Mouse (Mus musculus) midbrain, embryonic 10.5 days (tissue): ENCODE data around the gene Kcnk5. TPM values are rescaled to one million over a fixed set of nuclear protein-coding genes. Genes with fewer than 3 reads are reported as not detected.
A peak's percentile ranks its signal among the peaks of the same experiment; 100 is the strongest.

Source experiments
- DNase-seq: peaks from one replicate; pipeline ENCODE4 v3.0.0-alpha.2; 2017; ENCODE audit warnings: low spot score
- H3K27ac ChIP-seq: fragments of 300-500 bp; sonication (generic); replicated peaks from 2 replicates; pipeline ENCODE4 v1.5.1; 2016; ENCODE audit warnings: mild to moderate bottlenecking
- H3K27me3 ChIP-seq: fragments of 300-500 bp; sonication (generic); 2 replicates; pipeline ENCODE4 v1.6.1; 2016; ENCODE audit warnings: low read depth, mild to moderate bottlenecking; ENCODE audit not compliant: poor library complexity, severe bottlenecking
- H3K36me3 ChIP-seq: fragments of 300-500 bp; sonication (generic); 2 replicates; pipeline ENCODE4 v1.6.1; 2016; ENCODE audit warnings: mild to moderate bottlenecking, moderate library complexity
- H3K4me1 ChIP-seq: fragments of 300-500 bp; sonication (generic); 2 replicates; pipeline ENCODE4 v1.6.1; 2016
- H3K4me3 ChIP-seq: fragments of 300-500 bp; sonication (generic); 2 replicates; pipeline ENCODE4 v1.5.1; 2016; ENCODE audit warnings: mild to moderate bottlenecking, moderate library complexity
- H3K9me3 ChIP-seq: fragments of 300-500 bp; sonication (generic); replicated peaks from 2 replicates; pipeline ENCODE4 v1.6.1; 2016; ENCODE audit warnings: mild to moderate bottlenecking
- WGBS: fragments of 180-500 bp; shearing (Covaris S2); methylation state at CpG from one replicate; pipeline ENCODE4 v1.1.7; 2016; 5-methylcytosine and 5-hydroxymethylcytosine counted together
- polyA plus RNA-seq: library from polyadenylated mRNA; unstranded; fragments of >200 nt; fragmentation: Nextera tagmentation; extraction: Ambion mirVana; gene quantifications from 2 replicates; pipeline ENCODE4 v1.2.1, GENCODE M21; 2016

Gene Kcnk5
- polyA plus RNA-seq, 1 experiment from 2014 or later = 10.2 TPM

DNA sequence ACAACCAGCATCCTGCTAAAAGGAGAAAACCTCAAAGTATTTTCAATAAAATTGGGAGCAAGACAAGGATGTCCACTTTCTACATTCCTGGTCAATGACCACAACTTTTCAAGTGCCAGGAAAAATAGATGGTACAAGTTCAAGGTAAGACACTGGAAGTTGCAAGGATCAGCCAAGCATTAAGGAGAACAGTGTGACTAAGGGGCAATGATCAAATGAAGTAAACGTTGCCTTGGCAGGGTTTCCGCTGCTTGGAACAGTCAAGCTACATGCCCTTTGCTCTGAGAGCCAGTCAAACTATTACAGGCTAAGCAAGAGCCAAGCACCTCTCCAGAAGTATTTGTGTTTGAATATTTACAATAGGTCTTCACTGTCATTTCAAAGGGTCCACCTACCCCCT is 8.1 kb upstream of the Kcnk5 start:
- Histone ChIP-seq H3K27me3 (no peaks in the 10 kb centered on the region), H3K27ac (no peak overlapping the region), H3K36me3 (no peaks in the 10 kb centered on the region), H3K9me3 (no peaks in the 10 kb centered on the region), H3K4me3 (no peak overlapping the region), H3K4me1 (no peaks in the 10 kb centered on the region)
- WGBS = 86% methylated on average over 2 of the region's 2 CpGs
- no peak for DNase-seq

DNA sequence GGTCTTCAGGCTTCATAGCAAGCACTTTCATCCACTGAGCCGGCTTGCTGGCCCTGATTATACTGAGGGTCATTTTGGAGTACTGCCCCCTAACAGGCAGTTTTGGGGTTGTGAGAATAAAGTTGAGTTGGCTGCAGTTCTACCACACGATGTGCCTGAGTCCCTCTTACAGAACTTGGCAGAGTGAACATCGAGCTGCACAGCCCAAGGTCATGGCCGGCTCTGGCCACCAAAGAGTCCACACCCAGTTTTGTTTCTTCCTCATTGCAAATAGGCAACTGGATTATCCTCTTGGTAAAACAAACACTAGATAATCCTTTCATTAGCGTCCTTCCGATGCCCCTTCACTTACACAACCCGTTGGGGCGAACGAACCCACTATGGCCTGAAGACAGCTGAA is 3.8 kb upstream of the Kcnk5 start:
- no peak overlapping the region for H3K27ac ChIP-seq
- H3K4me3 ChIP-seq = no peak overlapping the region
- H3K36me3 ChIP-seq = no peaks in the 10 kb centered on the region
- 71% methylated on average over 9 of the region's 9 CpGs for WGBS
- peaks cover 10% of the 10 kb centered on the region for H3K27me3 ChIP-seq
- DNase-seq = no peak
- no peaks in the 10 kb centered on the region for H3K9me3 ChIP-seq
- peaks cover 28% of the 10 kb centered on the region for H3K4me1 ChIP-seq

GRCm38 (mm10) chr14:20183701-20184100 is 2.1 kb upstream of the Kcnk5 start:
- Histone ChIP-seq H3K27ac (peak overlapping the region; percentile 18; the same call in 1 of the 2 replicates), H3K4me3 (no peak overlapping the region), H3K4me1 (peaks cover 45% of the 10 kb centered on the region), H3K9me3 (no peaks in the 10 kb centered on the region), H3K27me3 (peaks cover 22% of the 10 kb centered on the region), H3K36me3 (no peaks in the 10 kb centered on the region)
- no peak for DNase-seq
- 69% methylated on average over 5 of the region's 5 CpGs for WGBS

DNA sequence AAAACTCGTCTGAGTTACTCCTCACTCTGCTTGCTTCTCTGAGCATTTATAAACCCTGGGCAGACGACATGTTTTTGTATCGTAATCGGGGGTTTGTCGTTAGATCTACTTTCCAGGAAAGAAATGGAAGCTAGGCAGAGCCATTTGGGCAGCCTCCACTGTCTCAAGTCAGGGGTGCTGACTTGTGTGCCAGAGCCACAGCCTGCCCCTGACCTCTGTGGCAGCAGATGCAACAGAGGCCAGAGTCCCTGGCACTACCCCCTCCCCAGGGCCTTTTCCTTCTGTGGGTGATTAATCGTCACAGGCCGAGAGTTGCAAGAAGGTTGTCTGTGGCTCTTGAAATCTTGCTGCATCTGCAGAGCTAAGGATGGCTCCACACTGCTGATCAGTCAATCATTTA is 987 bp upstream of the Kcnk5 start:
- DNase-seq = no peak
- no peaks in the 10 kb centered on the region for H3K9me3 ChIP-seq
- WGBS = 89% methylated on average over 7 of the region's 7 CpGs
- no peak overlapping the region for H3K4me3 ChIP-seq
- peaks cover 22% of the 10 kb centered on the region for H3K27me3 ChIP-seq
- H3K4me1 ChIP-seq = peaks cover 56% of the 10 kb centered on the region
- H3K36me3 ChIP-seq = no peaks in the 10 kb centered on the region
- no peak overlapping the region for H3K27ac ChIP-seq

- H3K4me3 ChIP-seq = peak overlapping the region; percentile 72
- no peaks in the 10 kb centered on the region; the same call in 1 of the 2 replicates for H3K36me3 ChIP-seq
- H3K4me1 ChIP-seq = peaks cover 62% of the 10 kb centered on the region
- WGBS = under 1% methylated on average over 24 of the region's 24 CpGs
- peaks cover 22% of the 10 kb centered on the region for H3K27me3 ChIP-seq
- H3K9me3 ChIP-seq = no peaks in the 10 kb centered on the region
- DNase-seq = peak; percentile 47
- peak overlapping the region; percentile 89 for H3K27ac ChIP-seq
Observed at GRCm38 (mm10) chr14:20180751-20181162, 852 bp downstream of the Kcnk5 start.

GRCm38 (mm10) chr14:20180304-20180703 is 1.3 kb downstream of the Kcnk5 start:
- peaks cover 22% of the 10 kb centered on the region for H3K27me3 ChIP-seq
- no peaks in the 10 kb centered on the region for H3K9me3 ChIP-seq
- peaks cover 62% of the 10 kb centered on the region for H3K4me1 ChIP-seq
- H3K27ac ChIP-seq = peak overlapping the region; percentile 89
- H3K4me3 ChIP-seq = peak overlapping the region; percentile 72
- WGBS = 12% methylated on average over 6 of the region's 6 CpGs
- no peak for DNase-seq
- peaks cover 1% of the 10 kb centered on the region; the same call in 1 of the 2 replicates for H3K36me3 ChIP-seq

- peak overlapping the region; percentile 72 for H3K4me3 ChIP-seq
- peaks cover 3% of the 10 kb centered on the region; the same call in 1 of the 2 replicates for H3K36me3 ChIP-seq
- peaks cover 22% of the 10 kb centered on the region for H3K27me3 ChIP-seq
- DNase-seq = no peak
- H3K9me3 ChIP-seq = no peaks in the 10 kb centered on the region
- peaks cover 62% of the 10 kb centered on the region for H3K4me1 ChIP-seq
- 72% methylated on average over 5 of the region's 5 CpGs for WGBS
- H3K27ac ChIP-seq = 0 out of 2 replicates have a peak overlapping the region, but pooled peaks have one; percentile 17
Observed at GRCm38 (mm10) chr14:20179731-20180280, 1.8 kb downstream of the Kcnk5 start.

GRCm38 (mm10) chr14:20179080-20179479 is 2.5 kb downstream of the Kcnk5 start:
- H3K9me3 ChIP-seq = no peaks in the 10 kb centered on the region
- peaks cover 60% of the 10 kb centered on the region for H3K4me1 ChIP-seq
- H3K4me3 ChIP-seq = peak overlapping the region; percentile 72
- 22% methylated on average over 3 of the region's 3 CpGs for WGBS
- peaks cover 22% of the 10 kb centered on the region for H3K27me3 ChIP-seq
- H3K27ac ChIP-seq = peak overlapping the region; percentile 46; the same call in 1 of the 2 replicates
- DNase-seq = no peak
- H3K36me3 ChIP-seq = peaks cover 3% of the 10 kb centered on the region; the same call in 1 of the 2 replicates

GRCm38 (mm10) chr14:20178593-20178992 is 3.0 kb downstream of the Kcnk5 start:
- peak overlapping the region; percentile 46 for H3K27ac ChIP-seq
- peaks cover 55% of the 10 kb centered on the region for H3K4me1 ChIP-seq
- H3K4me3 ChIP-seq = peak overlapping the region; percentile 72
- DNase-seq = no peak
- no peaks in the 10 kb centered on the region for H3K9me3 ChIP-seq
- 10% methylated on average over 4 of the region's 4 CpGs for WGBS
- peaks cover 22% of the 10 kb centered on the region for H3K27me3 ChIP-seq
- H3K36me3 ChIP-seq = peaks cover 3% of the 10 kb centered on the region; the same call in 1 of the 2 replicates

GRCm38 (mm10) chr14:20177494-20178123 is 4.0 kb downstream of the Kcnk5 start:
- H3K27me3 ChIP-seq = peaks cover 18% of the 10 kb centered on the region
- WGBS = 78% methylated on average over 9 of the region's 9 CpGs
- H3K36me3 ChIP-seq = peaks cover 3% of the 10 kb centered on the region; the same call in 1 of the 2 replicates
- no peak overlapping the region for H3K4me3 ChIP-seq
- H3K9me3 ChIP-seq = no peaks in the 10 kb centered on the region
- no peak overlapping the region for H3K27ac ChIP-seq
- DNase-seq = no peak
- peaks cover 51% of the 10 kb centered on the region for H3K4me1 ChIP-seq

DNA sequence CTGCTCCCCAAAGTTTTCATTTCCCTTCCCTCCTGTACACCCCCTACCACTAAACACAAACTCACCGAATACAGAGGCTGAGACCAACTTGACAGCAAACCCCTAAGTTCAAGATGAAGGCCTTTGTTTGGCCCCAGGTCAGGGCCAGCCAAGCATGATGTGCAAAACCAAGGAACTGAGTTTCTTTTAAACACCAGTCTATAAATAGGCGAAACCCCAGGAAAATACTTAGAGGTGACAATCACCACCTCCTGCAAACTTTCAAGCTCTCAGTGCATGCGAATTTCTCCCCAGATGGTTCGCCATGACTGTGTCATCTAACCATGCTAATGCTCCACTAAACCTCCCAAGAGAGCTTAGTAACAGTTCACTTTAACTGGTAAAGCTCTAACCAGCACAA is 5.9 kb downstream of the Kcnk5 start:
- 87% methylated on average over 4 of the region's 4 CpGs for WGBS
- Histone ChIP-seq H3K27me3 (peaks cover 14% of the 10 kb centered on the region), H3K36me3 (peaks cover 3% of the 10 kb centered on the region; the same call in 1 of the 2 replicates), H3K4me3 (no peak overlapping the region), H3K4me1 (peaks cover 36% of the 10 kb centered on the region), H3K9me3 (no peaks in the 10 kb centered on the region), H3K27ac (no peak overlapping the region)
- DNase-seq = no peak

DNA sequence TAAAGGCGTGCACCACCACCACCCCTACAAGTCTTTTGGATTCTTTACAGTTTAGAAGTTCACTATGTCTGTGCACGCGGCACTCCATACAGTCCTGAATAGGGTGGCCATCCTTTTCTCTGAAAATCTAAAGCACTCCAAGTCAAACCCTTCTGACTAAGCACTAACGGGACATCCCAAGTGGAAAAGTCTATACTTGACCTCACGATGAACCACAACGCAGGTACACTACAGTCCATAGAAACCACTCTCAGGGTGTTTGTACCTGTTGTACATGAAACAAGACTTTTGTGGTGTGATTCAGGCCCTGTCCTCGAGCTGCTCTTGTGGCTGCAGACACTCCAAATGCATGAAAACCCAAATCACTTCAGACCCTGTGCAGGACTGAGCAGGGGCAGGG is 6.5 kb downstream of the Kcnk5 start:
- no peak overlapping the region for H3K4me3 ChIP-seq

GRCm38 (mm10) chr14:20174696-20175095 is 6.9 kb downstream of the Kcnk5 start:
- Histone ChIP-seq H3K4me1 (peaks cover 26% of the 10 kb centered on the region), H3K4me3 (no peak overlapping the region), H3K27ac (no peak overlapping the region), H3K36me3 (peaks cover 3% of the 10 kb centered on the region; the same call in 1 of the 2 replicates), H3K27me3 (peaks cover 5% of the 10 kb centered on the region; the same call in 1 of the 2 replicates), H3K9me3 (no peaks in the 10 kb centered on the region)
- no peak for DNase-seq
- 95% methylated on average over 6 of the region's 6 CpGs for WGBS

More for the DNA sequence above, 6.5 kb downstream of the Kcnk5 start:
- Histone ChIP-seq H3K4me1 (peaks cover 30% of the 10 kb centered on the region), H3K27me3 (peaks cover 9% of the 10 kb centered on the region), H3K27ac (no peak overlapping the region), H3K36me3 (peaks cover 3% of the 10 kb centered on the region; the same call in 1 of the 2 replicates), H3K9me3 (no peaks in the 10 kb centered on the region)
- no peak for DNase-seq
- WGBS = 90% methylated on average over 7 of the region's 7 CpGs
